Mouse (Mus musculus): ENCODE results near the gene Nhsl1. TPM values are rescaled to one million over a fixed set of nuclear protein-coding genes. Genes with fewer than 3 reads are reported as not detected.

Gene Nhsl1
- 0.39 and 0.44 TPM in 2 replicates for total RNA-seq (2023)

GRCm38 (mm10) chr10:18318916-18319481 lies at the start of gene Nhsl1:
Gene Nhsl1 (plus strand): TSS chr10:18318985.

GRCm38 (mm10) chr10:18545813-18546235 lies 227.0 kb downstream of the Nhsl1 start, which contains the start of gene Hebp2:
Gene Hebp2 (minus strand): TSS chr10:18546076.

Other genes starting within 250 kb of the Nhsl1 start
- gene Ect2l, start 108.1 kb upstream of the Nhsl1 start, total RNA-seq (2023), result not detected in 2 replicates
- gene Ccdc28a, start 84.0 kb upstream of the Nhsl1 start, total RNA-seq (2023), result 14.9 and 17.2 TPM in 2 replicates
- gene Hebp2, start 227.1 kb downstream of the Nhsl1 start, total RNA-seq (2023), result not detected in 2 replicates